Mouse (Mus musculus) heart, embryonic 16.5 days (tissue): ENCODE results near the gene Fuom. TPM values are rescaled to one million over a fixed set of nuclear protein-coding genes. Genes with fewer than 3 reads are reported as not detected.

Experiments used
- ATAC-seq: fragments of 200-750 bp; cut with Nextera tagmentation; replicated peaks from 2 replicates; pipeline ENCODE4 v1.8.0; 2017; ENCODE audit warnings: moderate number of reproducible peaks; ENCODE audit not compliant: insufficient read depth, low FRiP score; ENCODE audit errors: extremely low read depth
- H3K27ac ChIP-seq: fragments of 300-500 bp; sonication (generic); 2 replicates; pipeline ENCODE4 v1.5.1; 2014; ENCODE audit warnings: mild to moderate bottlenecking, low read length, control low read depth, moderate library complexity
- H3K27me3 ChIP-seq: fragments of 300-500 bp; sonication (generic); 2 replicates; pipeline ENCODE4 v1.6.1; 2014; ENCODE audit warnings: low read length, mixed read lengths; ENCODE audit not compliant: control insufficient read depth, insufficient read depth
- H3K36me3 ChIP-seq: fragments of 300-500 bp; sonication (generic); 2 replicates; pipeline ENCODE4 v1.6.1; 2014; ENCODE audit not compliant: control insufficient read depth, insufficient read depth
- H3K4me1 ChIP-seq: fragments of 300-500 bp; sonication (generic); 2 replicates; pipeline ENCODE4 v1.6.1; 2014; ENCODE audit warnings: low read length, mixed read lengths; ENCODE audit not compliant: control insufficient read depth, insufficient read depth
- H3K4me2 ChIP-seq: fragments of 300-500 bp; sonication (generic); 2 replicates; pipeline ENCODE4 v1.6.1; 2014; ENCODE audit warnings: low read depth, mild to moderate bottlenecking, control low read depth, low read length
- H3K4me3 ChIP-seq: fragments of 300-500 bp; sonication (generic); 2 replicates; pipeline ENCODE4 v1.5.1; 2014; ENCODE audit warnings: mild to moderate bottlenecking, control low read depth, low read length
- H3K9ac ChIP-seq: fragments of 300-500 bp; sonication (generic); 2 replicates; pipeline ENCODE4 v1.6.1; 2014; ENCODE audit warnings: low read length, control low read depth
- H3K9me3 ChIP-seq: fragments of 300-500 bp; sonication (generic); replicated peaks from 2 replicates; pipeline ENCODE4 v1.6.1; 2016; ENCODE audit warnings: low read length; ENCODE audit not compliant: control insufficient read depth
- WGBS: fragments of 180-500 bp; shearing (Covaris S2); extraction: QIAGEN DNeasy Blood & Tissue Kit; methylation state at CpG from one replicate; pipeline ENCODE4 v1.1.7; 2014; 5-methylcytosine and 5-hydroxymethylcytosine counted together
- polyA plus RNA-seq: library from polyadenylated mRNA; unstranded; fragments of >200 nt; fragmentation: Nextera tagmentation; extraction: Ambion mirVana; gene quantifications from 2 replicates; pipeline ENCODE4 v1.2.1, GENCODE M21; 2015

The Fuom gene
- polyA plus RNA-seq, 1 experiment from 2014 or later, result 93.9 TPM

- no peak overlapping the region for H3K4me3 ChIP-seq
- H3K27ac ChIP-seq, result no peak overlapping the region
- WGBS, result 78% methylated on average over 10 of the region's 10 CpGs
- H3K4me2 ChIP-seq, result no peak overlapping the region
- H3K36me3 ChIP-seq, result no peaks in the 10 kb centered on the region
- H3K4me1 ChIP-seq, result peaks cover 10% of the 10 kb centered on the region
- no peak for ATAC-seq
- H3K9ac ChIP-seq, result no peak overlapping the region
- H3K9me3 ChIP-seq, result no peaks in the 10 kb centered on the region
- H3K27me3 ChIP-seq, result no peaks in the 10 kb centered on the region; the same call in 1 of the 2 replicates
Observed at GRCm38 (mm10) chr7:140090601-140091000, 11.6 kb downstream of the Fuom start.

- no peak within 1 kb of the TSS for H3K4me3 ChIP-seq
- WGBS, result 9% methylated on average over 18 of the region's 18 CpGs
- H3K9me3 ChIP-seq, result no peaks in the 10 kb centered on the region
- peaks cover 5% of the 10 kb centered on the region; the same call in 1 of the 2 replicates for H3K4me1 ChIP-seq
- no peaks in the 10 kb centered on the region for H3K36me3 ChIP-seq
- no peak for ATAC-seq
- no peak within 1 kb of the TSS for H3K4me2 ChIP-seq
- no peak within 1 kb of the TSS for H3K9ac ChIP-seq
- H3K27me3 ChIP-seq, result peaks cover 49% of the 10 kb centered on the region
- no peak within 1 kb of the TSS for H3K27ac ChIP-seq
Observed at GRCm38 (mm10) chr7:140082242-140082678, 20.0 kb downstream of the Fuom start, which contains the start of gene Caly. Caly (minus strand) TSS chr7:140082548.

GRCm38 (mm10) chr7:140081408-140082241, 20.6 kb downstream of the Fuom start:
- WGBS, result 21% methylated on average over 20 of the region's 20 CpGs
- no peaks in the 10 kb centered on the region for H3K9me3 ChIP-seq
- no peak overlapping the region for H3K4me3 ChIP-seq
- peaks cover 49% of the 10 kb centered on the region for H3K27me3 ChIP-seq
- ATAC-seq, result no peak
- no peak overlapping the region for H3K27ac ChIP-seq
- peaks cover 5% of the 10 kb centered on the region; the same call in 1 of the 2 replicates for H3K4me1 ChIP-seq
- H3K9ac ChIP-seq, result no peak overlapping the region
- no peak overlapping the region for H3K4me2 ChIP-seq
- H3K36me3 ChIP-seq, result no peaks in the 10 kb centered on the region

- peak overlapping the region; percentile 35 for H3K4me2 ChIP-seq
- H3K36me3 ChIP-seq, result no peaks in the 10 kb centered on the region
- ATAC-seq, result 0 out of 2 replicates have a peak, but pooled peaks have one; percentile 49
- H3K9ac ChIP-seq, result no peak overlapping the region
- peaks cover 49% of the 10 kb centered on the region for H3K27me3 ChIP-seq
- no peaks in the 10 kb centered on the region for H3K9me3 ChIP-seq
- H3K4me1 ChIP-seq, result peaks cover 5% of the 10 kb centered on the region; the same call in 1 of the 2 replicates
- no peak overlapping the region for H3K27ac ChIP-seq
- 4% methylated on average over 24 of the region's 24 CpGs for WGBS
- peak overlapping the region; percentile 25 for H3K4me3 ChIP-seq
Observed at GRCm38 (mm10) chr7:140080503-140081156, 21.6 kb downstream of the Fuom start.

- no peaks in the 10 kb centered on the region for H3K36me3 ChIP-seq
- H3K27me3 ChIP-seq, result peaks cover 45% of the 10 kb centered on the region
- H3K9ac ChIP-seq, result no peak overlapping the region
- peaks cover 5% of the 10 kb centered on the region; the same call in 1 of the 2 replicates for H3K4me1 ChIP-seq
- no peak for ATAC-seq
- no peak overlapping the region for H3K27ac ChIP-seq
- no peaks in the 10 kb centered on the region for H3K9me3 ChIP-seq
- H3K4me3 ChIP-seq, result no peak overlapping the region
- H3K4me2 ChIP-seq, result no peak overlapping the region
- WGBS, result 7% methylated on average over 5 of the region's 5 CpGs
Observed at GRCm38 (mm10) chr7:140078711-140079110, 23.5 kb downstream of the Fuom start.

- Histone ChIP-seq H3K4me3 (no peak overlapping the region), H3K27ac (no peak overlapping the region)
Observed at GRCm38 (mm10) chr7:140077698-140078097, 24.5 kb downstream of the Fuom start.

GRCm38 (mm10) chr7:140070042-140070711, 32.1 kb downstream of the Fuom start:
- Histone ChIP-seq H3K4me2 (peak overlapping the region; percentile 68), H3K9ac (peak overlapping the region; percentile 67), H3K36me3 (no peaks in the 10 kb centered on the region), H3K27me3 (peaks cover 28% of the 10 kb centered on the region), H3K27ac (no peak overlapping the region), H3K4me3 (peak overlapping the region; percentile 42), H3K9me3 (no peaks in the 10 kb centered on the region), H3K4me1 (no peaks in the 10 kb centered on the region)
- ATAC-seq, result no peak
- 31% methylated on average over 35 of the region's 39 CpGs for WGBS

More at GRCm38 (mm10) chr7:140077698-140078097, 24.5 kb downstream of the Fuom start:
- ATAC-seq, result no peak
- H3K9me3 ChIP-seq, result no peaks in the 10 kb centered on the region
- 73% methylated on average over 6 of the region's 6 CpGs for WGBS
- peaks cover 44% of the 10 kb centered on the region for H3K27me3 ChIP-seq
- H3K4me2 ChIP-seq, result no peak overlapping the region
- peaks cover 5% of the 10 kb centered on the region; the same call in 1 of the 2 replicates for H3K4me1 ChIP-seq
- H3K9ac ChIP-seq, result no peak overlapping the region
- no peaks in the 10 kb centered on the region for H3K36me3 ChIP-seq

- Histone ChIP-seq H3K4me1 (no peaks in the 10 kb centered on the region), H3K4me2 (no peak overlapping the region), H3K9ac (no peak overlapping the region), H3K4me3 (no peak overlapping the region), H3K9me3 (no peaks in the 10 kb centered on the region), H3K27ac (no peak overlapping the region), H3K36me3 (no peaks in the 10 kb centered on the region), H3K27me3 (peaks cover 49% of the 10 kb centered on the region)
- 56% methylated on average over 6 of the region's 6 CpGs for WGBS
- no peak for ATAC-seq
Observed at GRCm38 (mm10) chr7:140067397-140067796, 34.8 kb downstream of the Fuom start.
